9 mouse cellular contexts compared by ENCODE assay signal in the genomic region with DNA sequence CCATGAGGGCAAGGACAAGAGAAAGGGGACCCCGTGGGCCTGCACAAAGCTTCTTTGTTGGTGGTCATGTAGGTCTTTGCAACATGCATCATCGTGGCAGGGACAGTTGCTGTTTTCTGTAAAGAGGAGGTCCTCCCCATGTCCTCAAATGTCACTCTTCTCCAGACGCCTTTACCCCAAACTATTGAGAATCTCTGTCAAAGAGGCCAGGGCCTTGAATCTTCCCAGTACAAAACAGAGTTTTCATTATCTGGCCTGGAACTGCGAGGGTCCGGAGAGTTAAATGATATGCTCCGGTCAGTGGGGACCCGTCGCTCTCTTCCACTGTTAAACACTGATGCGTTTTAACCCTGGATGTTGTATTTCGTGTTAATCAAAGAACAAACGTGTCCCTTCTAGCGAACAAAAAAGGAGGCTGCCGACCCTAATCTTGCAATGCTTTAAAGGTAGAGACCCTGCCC. TPM values are rescaled to one million over a fixed set of nuclear protein-coding genes. Genes with fewer than 3 reads are reported as not detected.
DNase-seq lines count a peak whose midpoint lies in the region; ATAC-seq lines count a peak whose summit lies in the region.
"Had no signal": no experiment of that assay in that cellular context is flagged by ENCODE, and none has a peak within 500 bp of the region (broad histone marks: within the 10 kb centered on the region; RNA-seq: fewer than 3 reads in every experiment).

No protein-coding gene starts in this region.

- ATAC-seq in heart, embryonic 11.5 days (replicated peaks; ENCODE audit: insufficient number of reproducible peaks, low FRiP score, low TSS enrichment): no peak
- no peak for ATAC-seq in midbrain, embryonic 11.5 days (ENCODE audit: low FRiP score)

- no peaks in the 10 kb centered on the region for H3K36me3 ChIP-seq in heart, embryonic 11.5 days (ENCODE audit: control insufficient read depth, insufficient read depth, low read length)
- no peaks in the 10 kb centered on the region for H3K36me3 ChIP-seq in hindbrain, embryonic 10.5 days
- no peaks in the 10 kb centered on the region for H3K36me3 ChIP-seq in midbrain, embryonic 11.5 days (ENCODE audit: control insufficient read depth, insufficient read depth, low read length)

- peaks cover 15% of the 10 kb centered on the region for H3K4me1 ChIP-seq in heart, embryonic 11.5 days (ENCODE audit: control insufficient read depth, insufficient read depth, low read length)
- H3K4me1 ChIP-seq in brown adipose tissue, adult 24 weeks (ENCODE audit: control insufficient read depth, insufficient read depth, insufficient read length, low read length): no peaks in the 10 kb centered on the region
- peaks cover 49% of the 10 kb centered on the region for H3K4me1 ChIP-seq in hindbrain, embryonic 10.5 days (replicated peaks)
- H3K4me1 ChIP-seq in midbrain, embryonic 11.5 days (ENCODE audit: control insufficient read depth, insufficient read depth, low read length): peaks cover 17% of the 10 kb centered on the region

- H3K27ac ChIP-seq in heart, embryonic 11.5 days (ENCODE audit: low read depth, low read length): no peak overlapping the region
- peak overlapping the region; percentile 62 for H3K27ac ChIP-seq in brown adipose tissue, adult 24 weeks (replicated peaks; ENCODE audit: low read depth, low read length)
- H3K27ac ChIP-seq in hindbrain, embryonic 10.5 days: peak overlapping the region; percentile 89
- no peak overlapping the region for H3K27ac ChIP-seq in midbrain, embryonic 11.5 days (ENCODE audit: low read depth, low read length)

- peaks cover 46% of the 10 kb centered on the region for H3K27me3 ChIP-seq in heart, embryonic 11.5 days (ENCODE audit: control insufficient read depth, insufficient read depth, low read length)
- peaks cover 70% of the 10 kb centered on the region for H3K27me3 ChIP-seq in hindbrain, embryonic 10.5 days (ENCODE audit: insufficient read depth, poor library complexity, severe bottlenecking)
- peaks cover 25% of the 10 kb centered on the region for H3K27me3 ChIP-seq in midbrain, embryonic 11.5 days (ENCODE audit: control insufficient read depth, insufficient read depth, low read length)

- DNase-seq in heart, adult 8-10 months (ENCODE audit: low spot score): no peak
- DNase-seq in hindbrain, embryonic 10.5 days (ENCODE audit: low spot score): peak; percentile 42
- peak; percentile 95 for DNase-seq in midbrain, embryonic 11.5 days (ENCODE audit: low spot score, missing footprints)
- no peak for DNase-seq in gastrocnemius, adult 8-10 months (ENCODE audit: low spot score in 2 of 2)
- no peak for DNase-seq in spleen, postnatal 4 days (ENCODE audit: low spot score in 2 of 2)
- DNase-seq in urinary bladder, postnatal 14 days (ENCODE audit: low spot score): no peak

- 20% methylated on average over 13 of the region's 13 CpGs for WGBS in heart, embryonic 11.5 days (ENCODE audit: insufficient replicate concordance)
- WGBS in hindbrain, embryonic 10.5 days: 12% methylated on average over 13 of the region's 13 CpGs
- 15% methylated on average over 13 of the region's 13 CpGs for WGBS in midbrain, embryonic 11.5 days

- no peak overlapping the region for H3K9ac ChIP-seq in heart, embryonic 11.5 days (ENCODE audit: low read depth, low read length)
- H3K9ac ChIP-seq in midbrain, embryonic 11.5 days (ENCODE audit: low read length): peak overlapping the region; percentile 12; the same call in 1 of the 2 replicates

- peak overlapping the region; percentile 91 for H3K4me2 ChIP-seq in heart, embryonic 11.5 days
- peak overlapping the region; percentile 81 for H3K4me2 ChIP-seq in midbrain, embryonic 11.5 days

- H3K4me3 ChIP-seq in heart, embryonic 11.5 days (ENCODE audit: low read depth, low read length): peak overlapping the region; percentile 52
- H3K4me3 ChIP-seq in brown adipose tissue, adult 24 weeks (ENCODE audit: insufficient read depth, low read depth, low read length): peak overlapping the region; percentile 46
- peak overlapping the region; percentile 56 for H3K4me3 ChIP-seq in hindbrain, embryonic 10.5 days
- peak overlapping the region; percentile 29; the same call in 1 of the 2 replicates for H3K4me3 ChIP-seq in midbrain, embryonic 11.5 days (ENCODE audit: low read depth, low read length)

- no peaks in the 10 kb centered on the region for H3K9me3 ChIP-seq in heart, embryonic 11.5 days (replicated peaks; ENCODE audit: control insufficient read depth, low read length)
- no peaks in the 10 kb centered on the region for H3K9me3 ChIP-seq in hindbrain, embryonic 10.5 days
- no peaks in the 10 kb centered on the region for H3K9me3 ChIP-seq in midbrain, embryonic 11.5 days (ENCODE audit: control insufficient read depth, low read length)

RNA-seq across cellular contexts. Expression of a gene that starts 0.9 kb away (rescaled TPM):
- polyA plus RNA-seq in heart, embryonic 11.5 days (2014; fragmentation: Nextera tagmentation; extraction: Ambion mirVana): 0.55 TPM in 1 of 2 replicates, not detected in the other
- total RNA-seq in heart, adult 8-10 months (2022): 1 to 10 TPM; 4.2 to 7.8 (median 4.4) TPM
- polyA plus RNA-seq in brown adipose tissue, adult 24 weeks (2012; ENCODE audit: insufficient read depth, insufficient read length, missing spikeins): 1.1 TPM in 1 of 2 replicates, not detected in the other
- polyA plus RNA-seq in hindbrain, embryonic 10.5 days (2016; fragmentation: Nextera tagmentation; extraction: Ambion mirVana): 1.6 and 2.0 TPM in 2 replicates
- 1.4 TPM in 2 replicates for polyA plus RNA-seq in midbrain, embryonic 11.5 days (2014; fragmentation: Nextera tagmentation; extraction: Ambion mirVana)
- 1 to 10 TPM in 1 of 4 experiments, under 1 TPM in 3; 0.10 to 1.2 (median 0.16) TPM for total RNA-seq in gastrocnemius, adult 8-10 months (2022)
- total RNA-seq: neutrophil, adult 5-6 weeks had no signal

RNA-seq across cellular contexts. Expression of a gene that starts 13.7 kb away (rescaled TPM):
- polyA plus RNA-seq in heart, embryonic 11.5 days (2014; fragmentation: Nextera tagmentation; extraction: Ambion mirVana): 105 and 113 TPM in 2 replicates
- total RNA-seq in heart, adult 8-10 months (2022): 10 to 100 TPM; 61.6 to 83.0 (median 78.3) TPM
- polyA plus RNA-seq in brown adipose tissue, adult 24 weeks (2012; ENCODE audit: insufficient read depth, insufficient read length, missing spikeins): 106 and 114 TPM in 2 replicates
- polyA plus RNA-seq in hindbrain, embryonic 10.5 days (2016; fragmentation: Nextera tagmentation; extraction: Ambion mirVana): 91.4 and 104 TPM in 2 replicates
- 86.0 and 93.2 TPM in 2 replicates for polyA plus RNA-seq in midbrain, embryonic 11.5 days (2014; fragmentation: Nextera tagmentation; extraction: Ambion mirVana)
- 10 to 100 TPM; 50.1 to 56.6 (median 51.4) TPM for total RNA-seq in gastrocnemius, adult 8-10 months (2022)

RNA-seq across cellular contexts. Expression of a gene that starts 13.7 kb away (rescaled TPM):
- 87.5 and 90.0 TPM in 2 replicates for polyA plus RNA-seq in heart, embryonic 11.5 days (2014; fragmentation: Nextera tagmentation; extraction: Ambion mirVana)
- 10 to 100 TPM; 22.6 to 26.4 (median 24.9) TPM for total RNA-seq in heart, adult 8-10 months (2022)
- polyA plus RNA-seq in brown adipose tissue, adult 24 weeks (2012; ENCODE audit: insufficient read depth, insufficient read length, missing spikeins): 67.8 and 91.6 TPM in 2 replicates
- 122 and 135 TPM in 2 replicates for polyA plus RNA-seq in hindbrain, embryonic 10.5 days (2016; fragmentation: Nextera tagmentation; extraction: Ambion mirVana)
- 165 and 173 TPM in 2 replicates for polyA plus RNA-seq in midbrain, embryonic 11.5 days (2014; fragmentation: Nextera tagmentation; extraction: Ambion mirVana)
- 10 to 100 TPM in 3 of 4 experiments, 1 to 10 TPM in 1; 9.6 to 13.5 (median 10.3) TPM for total RNA-seq in gastrocnemius, adult 8-10 months (2022)

RNA-seq across cellular contexts. Expression of a gene that starts 56.0 kb away (rescaled TPM):
- not detected in 2 replicates for polyA plus RNA-seq in heart, embryonic 11.5 days (2014; fragmentation: Nextera tagmentation; extraction: Ambion mirVana)
- not detected for total RNA-seq in heart, adult 8-10 months (2022)
- not detected in 2 replicates for polyA plus RNA-seq in brown adipose tissue, adult 24 weeks (2012; ENCODE audit: insufficient read depth, insufficient read length, missing spikeins)
- polyA plus RNA-seq in hindbrain, embryonic 10.5 days (2016; fragmentation: Nextera tagmentation; extraction: Ambion mirVana): 0.07 and 0.20 TPM in 2 replicates
- polyA plus RNA-seq in midbrain, embryonic 11.5 days (2014; fragmentation: Nextera tagmentation; extraction: Ambion mirVana): 0.10 TPM in 1 of 2 replicates, not detected in the other
- total RNA-seq in gastrocnemius, adult 8-10 months (2022): not detected
- total RNA-seq: neutrophil, adult 5-6 weeks had no signal

Comparison
In these comparisons a context has a peak if more than half of its experiments do, and no peak if none do; other contexts are left out.
1. H3K27ac ChIP-seq: peak in brown adipose tissue, adult 24 weeks (single experiment) and hindbrain, embryonic 10.5 days (single experiment); none in heart, embryonic 11.5 days (single experiment) and midbrain, embryonic 11.5 days (single experiment).
2. DNase-seq: peak in hindbrain, embryonic 10.5 days (single experiment) and midbrain, embryonic 11.5 days (single experiment); none in heart, adult 8-10 months (single experiment), gastrocnemius, adult 8-10 months (0 of 2), spleen, postnatal 4 days (0 of 2) and urinary bladder, postnatal 14 days (single experiment).
3. Peak in every context shown above with its lines, with median percentiles within 50 percentile points of each other: H3K4me3 ChIP-seq.